Mouse (Mus musculus) heart, adult 2 months (tissue): ENCODE results near the gene Syt16.
A peak's percentile ranks its signal among the peaks of the same experiment; 100 is the strongest.

Experiments used
- CTCF ChIP-seq: fragments of 200-600 bp; IDR thresholded peaks from 2 replicates; pipeline ENCODE4 v1.8.1; 2022; ENCODE audit warnings: antibody characterized with exemption, mild to moderate bottlenecking, moderate library complexity
- POLR2A ChIP-seq: fragments of 200-500 bp; IDR thresholded peaks from 2 replicates; pipeline ENCODE4 v1.6.1; 2011; ENCODE audit warnings: mild to moderate bottlenecking, low read depth, low read length, control low read depth; ENCODE audit not compliant: insufficient read depth

DNA sequence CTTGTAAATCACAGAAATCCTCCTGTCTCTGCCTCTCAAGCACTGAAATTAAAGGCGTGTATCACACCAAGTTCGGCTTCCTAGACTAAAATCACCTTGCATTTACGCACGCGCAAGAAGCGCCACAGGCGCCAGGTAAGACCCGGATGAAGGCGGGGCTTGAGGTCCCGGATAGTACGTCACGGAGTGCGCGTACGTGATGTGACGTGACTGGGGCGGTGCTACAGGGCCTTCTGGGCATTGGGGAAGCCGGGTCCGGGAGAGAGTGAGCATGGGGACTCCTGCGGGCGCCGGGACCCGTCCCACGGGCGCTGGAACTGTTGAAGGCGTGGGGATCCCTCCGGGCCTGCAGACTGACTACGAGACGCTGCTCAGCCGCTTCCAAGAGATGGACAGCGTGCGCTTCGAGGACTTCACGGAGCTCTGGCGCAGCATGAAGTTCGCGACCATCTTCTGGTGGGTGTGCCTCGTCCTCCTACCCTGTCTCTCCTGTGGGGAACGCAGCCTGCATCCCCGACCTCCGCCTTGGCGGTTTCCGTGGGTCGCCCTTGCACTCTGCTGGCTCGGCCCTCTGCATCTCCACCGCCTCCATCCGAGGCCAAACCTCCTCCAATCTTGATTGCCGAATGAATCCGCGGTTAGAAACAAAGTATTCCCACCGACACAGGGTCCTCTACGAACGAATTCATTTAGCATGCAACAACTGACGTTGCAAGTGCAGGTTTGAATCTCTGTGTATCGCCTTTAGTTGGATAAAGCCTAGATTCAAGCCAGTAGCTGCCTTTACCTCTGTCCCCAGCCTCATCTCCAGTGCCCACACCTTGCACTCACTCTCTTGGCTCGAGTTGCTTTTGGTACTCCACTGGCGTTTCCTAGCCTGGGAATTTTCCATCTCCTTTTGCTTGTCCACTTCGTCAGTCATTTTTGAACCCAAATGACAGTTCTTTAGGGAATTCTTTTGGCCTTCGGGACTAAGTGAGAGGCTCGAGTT is 32.9 kb upstream of the Syt16 start, which contains the start of gene Snapc1:
- peak; percentile 84 for TF ChIP-seq POLR2A
- no peak for TF ChIP-seq CTCF
